Mouse (Mus musculus) gonadal fat pad, adult 2 months (tissue): Measurements from ENCODE around the gene Map3k1. TPM values are rescaled to one million over a fixed set of nuclear protein-coding genes. Genes with fewer than 3 reads are reported as not detected.

ENCODE experiments used
- DNase-seq: peaks from one replicate; pipeline ENCODE4 v3.0.0-alpha.2; 2012; ENCODE audit warnings: low read depth
- polyA plus RNA-seq: library from polyadenylated mRNA; depleted of rRNA; stranded (reverse); fragments of >200 nt; gene quantifications from 2 replicates; pipeline ENCODE4 v1.2.3, GENCODE M21; 2012; rRNA removed

Gene Map3k1
- polyA plus RNA-seq: 25.9 and 33.3 TPM in 2 replicates

GRCm38 (mm10) chr13:111808637-111809465 lies at the start of gene Map3k1:
Gene Map3k1 (minus strand): TSS chr13:111808993.
- no peak for DNase-seq

GRCm38 (mm10) chr13:111856786-111857455 lies 48.1 kb upstream of the Map3k1 start:
- no peak for DNase-seq

GRCm38 (mm10) chr13:111856232-111856631 lies 47.4 kb upstream of the Map3k1 start:
- DNase-seq: no peak

GRCm38 (mm10) chr13:111852451-111853224 lies 43.8 kb upstream of the Map3k1 start:
- peak; percentile 44 for DNase-seq

- DNase-seq: no peak
Measured at GRCm38 (mm10) chr13:111850046-111850837, 41.4 kb upstream of the Map3k1 start.

GRCm38 (mm10) chr13:111845471-111845870 lies 36.7 kb upstream of the Map3k1 start:
- DNase-seq: peak; percentile 23

- DNase-seq: no peak
Measured at GRCm38 (mm10) chr13:111844313-111844712, 35.5 kb upstream of the Map3k1 start.

- no peak for DNase-seq
Measured at GRCm38 (mm10) chr13:111835787-111836186, 27.0 kb upstream of the Map3k1 start.

- no peak for DNase-seq
Measured at GRCm38 (mm10) chr13:111834613-111835012, 25.8 kb upstream of the Map3k1 start.

GRCm38 (mm10) chr13:111829473-111829872 lies 20.7 kb upstream of the Map3k1 start:
- no peak for DNase-seq

GRCm38 (mm10) chr13:111827481-111827880 lies 18.7 kb upstream of the Map3k1 start:
- DNase-seq: no peak

GRCm38 (mm10) chr13:111824178-111824577 lies 15.4 kb upstream of the Map3k1 start:
- no peak for DNase-seq

GRCm38 (mm10) chr13:111821727-111822375 lies 13.1 kb upstream of the Map3k1 start:
- no peak for DNase-seq

- no peak for DNase-seq
Measured at GRCm38 (mm10) chr13:111819618-111820385, 11.0 kb upstream of the Map3k1 start.

GRCm38 (mm10) chr13:111819106-111819505 lies 10.3 kb upstream of the Map3k1 start:
- no peak for DNase-seq

- DNase-seq: no peak
Measured at GRCm38 (mm10) chr13:111818216-111818903, 9.6 kb upstream of the Map3k1 start.

- no peak for DNase-seq
Measured at GRCm38 (mm10) chr13:111817773-111818172, 9.0 kb upstream of the Map3k1 start.

- DNase-seq: no peak
Measured at GRCm38 (mm10) chr13:111816431-111816830, 7.6 kb upstream of the Map3k1 start.

- DNase-seq: no peak
Measured at GRCm38 (mm10) chr13:111815486-111815885, 6.7 kb upstream of the Map3k1 start.
